Mouse (Mus musculus): ENCODE data around the gene Tas2r119. TPM values are rescaled to one million over a fixed set of nuclear protein-coding genes. Genes with fewer than 3 reads are reported as not detected.

The Tas2r119 gene
- polyA plus RNA-seq, 1 experiment from 2014 or later, result not detected

DNA sequence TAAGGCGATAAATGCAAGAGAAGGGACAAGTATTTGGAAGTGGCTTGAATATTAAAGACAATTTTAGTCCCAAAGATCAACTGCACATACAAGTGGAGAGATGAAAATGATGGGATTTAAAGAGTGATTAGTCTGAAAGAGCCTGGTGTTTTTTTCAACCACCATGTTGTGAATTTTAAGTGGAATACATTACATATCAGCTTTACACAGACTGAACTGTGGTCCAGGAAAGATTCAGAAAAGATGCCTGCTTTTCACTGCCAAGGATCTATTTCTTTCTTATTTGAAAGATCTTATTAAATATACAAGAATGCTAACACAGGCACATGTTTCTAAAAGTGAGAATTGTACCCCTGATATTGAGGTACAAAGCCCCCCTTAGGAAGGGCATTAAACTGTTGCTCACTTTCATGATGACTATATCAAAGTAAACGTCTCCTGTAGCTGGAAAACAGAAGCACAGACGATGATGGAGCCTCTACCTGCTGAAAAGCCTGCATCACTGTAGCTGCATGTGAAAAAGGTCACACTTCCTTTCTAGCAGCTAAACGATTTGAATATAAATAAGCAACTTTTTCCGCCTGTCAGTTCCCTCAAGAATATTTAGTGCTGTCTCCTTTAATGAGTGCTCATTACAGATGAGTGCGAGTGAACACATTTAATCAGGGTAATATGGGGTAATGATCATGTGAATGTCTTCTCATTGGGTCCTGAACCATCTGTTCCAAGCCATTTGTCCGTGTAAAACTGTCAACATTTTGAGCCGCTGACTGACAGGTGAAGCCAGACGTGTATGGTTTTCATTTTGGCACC lies 4.7 kb upstream of the Tas2r119 start:
- DNase-seq (ENCODE audit: low spot score) (no peak), ATAC-seq (replicated peaks; ENCODE audit: low FRiP score) (no peak)
- Histone ChIP-seq H3K36me3 (ENCODE audit: control insufficient read depth, insufficient read depth, low read length) (no peaks in the 10 kb centered on the region), H3K9me3 (ENCODE audit: control insufficient read depth, low read length) (no peaks in the 10 kb centered on the region), H3K4me1 (replicated peaks; ENCODE audit: control insufficient read depth, insufficient read depth, low read length) (no peaks in the 10 kb centered on the region), H3K9ac (ENCODE audit: low read depth, low read length) (no peak overlapping the region), H3K27me3 (replicated peaks; ENCODE audit: control insufficient read depth, insufficient read depth, low read length) (no peaks in the 10 kb centered on the region), H3K4me3 (ENCODE audit: low read depth, low read length) (no peak overlapping the region), H3K27ac (ENCODE audit: low read depth, low read length) (no peak overlapping the region), H3K4me2 (no peak overlapping the region)
- 77% methylated on average over 9 of the region's 9 CpGs for WGBS

GRCm38 (mm10) chr15:32172988-32173329 lies 4.1 kb upstream of the Tas2r119 start:
- H3K9ac ChIP-seq (ENCODE audit: low read depth, low read length), result no peak overlapping the region
- ATAC-seq (replicated peaks; ENCODE audit: low FRiP score), result no peak
- DNase-seq (ENCODE audit: low spot score), result no peak
- WGBS, result 75% methylated on average over 2 of the region's 2 CpGs
- H3K9me3 ChIP-seq (ENCODE audit: control insufficient read depth, low read length), result no peaks in the 10 kb centered on the region
- H3K4me2 ChIP-seq, result no peak overlapping the region
- no peaks in the 10 kb centered on the region for H3K4me1 ChIP-seq (replicated peaks; ENCODE audit: control insufficient read depth, insufficient read depth, low read length)
- no peaks in the 10 kb centered on the region for H3K27me3 ChIP-seq (replicated peaks; ENCODE audit: control insufficient read depth, insufficient read depth, low read length)
- H3K27ac ChIP-seq (ENCODE audit: low read depth, low read length), result no peak overlapping the region
- no peak overlapping the region for H3K4me3 ChIP-seq (ENCODE audit: low read depth, low read length)
- H3K36me3 ChIP-seq (ENCODE audit: control insufficient read depth, insufficient read depth, low read length), result no peaks in the 10 kb centered on the region

DNA sequence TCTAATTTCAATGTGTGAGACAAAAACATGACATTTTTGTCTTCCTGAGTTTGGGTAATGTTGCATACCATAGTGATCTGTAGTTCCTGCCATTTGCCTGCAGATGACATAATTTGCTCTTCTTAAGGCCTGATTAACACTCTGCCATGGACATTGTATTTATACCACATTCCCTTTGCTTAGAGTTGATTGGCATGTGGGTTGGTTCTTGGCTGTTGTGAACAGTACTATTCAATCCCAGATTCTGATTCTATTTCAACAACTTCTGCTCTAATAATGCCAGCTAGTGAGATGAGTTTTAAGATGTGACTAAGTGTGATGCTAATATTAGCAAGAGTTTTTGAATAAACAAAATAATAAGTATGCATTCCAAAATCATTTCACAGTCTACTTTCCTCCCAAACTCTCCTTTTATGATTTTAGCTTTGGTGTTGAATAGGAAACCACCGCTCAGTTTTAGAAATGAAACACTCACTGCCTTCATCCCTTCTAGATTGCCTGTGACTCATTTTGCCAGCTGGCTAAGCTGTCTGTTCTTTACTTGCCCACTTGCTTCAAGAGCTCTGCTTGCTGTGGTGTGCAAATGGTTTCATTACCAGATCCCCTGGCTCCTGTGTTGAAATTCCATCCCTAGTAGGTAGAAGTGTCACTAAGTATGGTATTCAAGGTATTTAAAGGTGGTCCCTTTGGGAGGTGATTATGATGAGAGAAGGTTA lies 3.1 kb downstream of the Tas2r119 start:
- Histone ChIP-seq H3K27me3 (replicated peaks; ENCODE audit: control insufficient read depth, insufficient read depth, low read length) (no peaks in the 10 kb centered on the region), H3K9me3 (ENCODE audit: control insufficient read depth, low read length) (no peaks in the 10 kb centered on the region), H3K4me2 (no peak overlapping the region), H3K9ac (ENCODE audit: low read depth, low read length) (no peak overlapping the region), H3K4me1 (replicated peaks; ENCODE audit: control insufficient read depth, insufficient read depth, low read length) (no peaks in the 10 kb centered on the region), H3K36me3 (ENCODE audit: control insufficient read depth, insufficient read depth, low read length) (no peaks in the 10 kb centered on the region), H3K27ac (ENCODE audit: low read depth, low read length) (no peak overlapping the region), H3K4me3 (ENCODE audit: low read depth, low read length) (no peak overlapping the region)
- DNase-seq (ENCODE audit: low spot score), result no peak
- 83% methylated on average over 1 of the region's 1 CpGs for WGBS
- no peak for ATAC-seq (replicated peaks; ENCODE audit: low FRiP score)

DNA sequence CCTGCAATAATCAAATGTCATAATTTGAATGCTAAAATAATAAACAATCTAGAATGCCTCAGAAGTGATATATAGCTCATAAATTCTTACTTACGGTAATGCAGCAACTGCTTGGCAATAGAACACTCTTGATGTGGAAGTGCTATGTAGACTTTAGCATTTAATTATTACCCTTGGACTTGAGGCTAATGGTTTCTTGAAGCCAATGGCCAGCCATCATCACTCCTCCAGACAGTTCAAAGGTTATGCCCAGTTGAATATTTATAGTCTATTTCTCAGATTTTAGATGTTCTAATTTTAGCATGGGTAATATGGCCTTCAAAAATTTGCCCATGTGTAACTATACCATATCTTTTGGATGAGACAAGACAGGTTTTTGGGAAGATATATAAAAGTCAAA lies 4.9 kb downstream of the Tas2r119 start:
- H3K36me3 ChIP-seq (ENCODE audit: control insufficient read depth, insufficient read depth, low read length), result no peaks in the 10 kb centered on the region
- no peaks in the 10 kb centered on the region for H3K9me3 ChIP-seq (ENCODE audit: control insufficient read depth, low read length)
- H3K9ac ChIP-seq (ENCODE audit: low read depth, low read length), result no peak overlapping the region
- 95% methylated on average over 1 of the region's 1 CpGs for WGBS
- no peak overlapping the region for H3K4me3 ChIP-seq (ENCODE audit: low read depth, low read length)
- DNase-seq (ENCODE audit: low spot score), result no peak
- no peak overlapping the region for H3K4me2 ChIP-seq
- H3K27ac ChIP-seq (ENCODE audit: low read depth, low read length), result no peak overlapping the region
- no peak for ATAC-seq (replicated peaks; ENCODE audit: low FRiP score)
- no peaks in the 10 kb centered on the region for H3K27me3 ChIP-seq (replicated peaks; ENCODE audit: control insufficient read depth, insufficient read depth, low read length)
- no peaks in the 10 kb centered on the region for H3K4me1 ChIP-seq (replicated peaks; ENCODE audit: control insufficient read depth, insufficient read depth, low read length)

DNA sequence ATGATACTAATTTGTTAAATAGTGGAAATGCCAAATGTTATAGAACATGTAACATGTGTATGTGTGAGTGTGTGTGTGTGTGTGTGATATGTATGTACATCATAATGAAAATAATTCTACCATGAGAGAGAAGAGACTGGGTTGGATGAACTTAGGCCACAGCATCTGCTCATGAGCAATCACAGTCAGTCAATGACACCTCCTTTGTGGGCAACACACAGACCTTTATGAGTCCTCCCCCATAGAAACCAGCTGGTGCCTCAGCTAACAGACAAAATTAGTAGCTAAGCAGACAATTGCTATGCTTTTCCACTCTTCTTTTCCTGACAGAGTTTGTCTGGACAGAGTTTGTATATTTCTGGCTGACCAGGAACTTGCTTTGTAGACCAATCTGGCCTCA lies 7.9 kb downstream of the Tas2r119 start:
- H3K4me3 ChIP-seq (ENCODE audit: low read depth, low read length), result no peak overlapping the region
- H3K27me3 ChIP-seq (replicated peaks; ENCODE audit: control insufficient read depth, insufficient read depth, low read length), result no peaks in the 10 kb centered on the region
- H3K4me1 ChIP-seq (replicated peaks; ENCODE audit: control insufficient read depth, insufficient read depth, low read length), result no peaks in the 10 kb centered on the region
- no peak for DNase-seq (ENCODE audit: low spot score)
- no peak overlapping the region for H3K4me2 ChIP-seq
- H3K9ac ChIP-seq (ENCODE audit: low read depth, low read length), result no peak overlapping the region
- no peak for ATAC-seq (replicated peaks; ENCODE audit: low FRiP score)
- H3K9me3 ChIP-seq (ENCODE audit: control insufficient read depth, low read length), result no peaks in the 10 kb centered on the region
- no peaks in the 10 kb centered on the region for H3K36me3 ChIP-seq (ENCODE audit: control insufficient read depth, insufficient read depth, low read length)
- no peak overlapping the region for H3K27ac ChIP-seq (ENCODE audit: low read depth, low read length)

- Histone ChIP-seq H3K4me2 (no peak overlapping the region), H3K4me1 (replicated peaks; ENCODE audit: control insufficient read depth, insufficient read depth, low read length) (no peaks in the 10 kb centered on the region), H3K27me3 (replicated peaks; ENCODE audit: control insufficient read depth, insufficient read depth, low read length) (no peaks in the 10 kb centered on the region), H3K9ac (ENCODE audit: low read depth, low read length) (no peak overlapping the region), H3K9me3 (ENCODE audit: control insufficient read depth, low read length) (no peaks in the 10 kb centered on the region), H3K27ac (ENCODE audit: low read depth, low read length) (no peak overlapping the region), H3K36me3 (ENCODE audit: control insufficient read depth, insufficient read depth, low read length) (no peaks in the 10 kb centered on the region), H3K4me3 (ENCODE audit: low read depth, low read length) (no peak overlapping the region)
- 72% methylated on average over 3 of the region's 3 CpGs for WGBS
- no peak for ATAC-seq (replicated peaks; ENCODE audit: low FRiP score)
- no peak for DNase-seq (ENCODE audit: low spot score)
These were observed 12.8 kb downstream of the Tas2r119 start for GRCm38 (mm10) chr15:32189879-32190278.

- H3K4me1 ChIP-seq (replicated peaks; ENCODE audit: control insufficient read depth, insufficient read depth, low read length), result no peaks in the 10 kb centered on the region
- H3K4me2 ChIP-seq, result no peak overlapping the region
- 71% methylated on average over 6 of the region's 6 CpGs for WGBS
- ATAC-seq (replicated peaks; ENCODE audit: low FRiP score), result no peak
- H3K9ac ChIP-seq (ENCODE audit: low read depth, low read length), result no peak overlapping the region
- H3K27ac ChIP-seq (ENCODE audit: low read depth, low read length), result no peak overlapping the region
- H3K36me3 ChIP-seq (ENCODE audit: control insufficient read depth, insufficient read depth, low read length), result no peaks in the 10 kb centered on the region
- no peaks in the 10 kb centered on the region for H3K27me3 ChIP-seq (replicated peaks; ENCODE audit: control insufficient read depth, insufficient read depth, low read length)
- DNase-seq (ENCODE audit: low spot score), result no peak
- no peaks in the 10 kb centered on the region for H3K9me3 ChIP-seq (ENCODE audit: control insufficient read depth, low read length)
- no peak overlapping the region for H3K4me3 ChIP-seq (ENCODE audit: low read depth, low read length)
These were observed 13.3 kb downstream of the Tas2r119 start for GRCm38 (mm10) chr15:32190436-32190835.

DNA sequence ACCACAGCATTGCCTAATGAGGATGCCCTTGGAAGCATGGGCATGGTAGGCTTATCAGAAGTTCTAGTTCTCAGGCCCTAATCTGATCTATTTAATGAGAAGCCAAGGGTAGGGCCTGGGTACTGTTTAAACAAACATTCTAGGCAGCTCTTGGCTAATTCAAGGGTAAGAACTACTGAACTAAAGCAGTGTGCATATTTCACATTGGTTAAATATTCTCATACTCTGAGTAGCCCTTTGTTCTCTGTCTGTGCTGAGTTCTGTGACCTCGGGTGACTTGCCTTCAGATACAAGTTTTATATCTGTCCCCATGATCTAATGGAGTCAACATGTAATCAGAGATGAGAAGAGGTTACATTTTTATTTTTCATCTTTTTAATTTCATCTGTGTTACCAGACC lies 15.9 kb downstream of the Tas2r119 start:
- Histone ChIP-seq H3K36me3 (ENCODE audit: control insufficient read depth, insufficient read depth, low read length) (no peaks in the 10 kb centered on the region), H3K4me2 (no peak overlapping the region), H3K27ac (ENCODE audit: low read depth, low read length) (no peak overlapping the region), H3K9me3 (ENCODE audit: control insufficient read depth, low read length) (no peaks in the 10 kb centered on the region), H3K4me3 (ENCODE audit: low read depth, low read length) (no peak overlapping the region), H3K9ac (ENCODE audit: low read depth, low read length) (no peak overlapping the region), H3K27me3 (replicated peaks; ENCODE audit: control insufficient read depth, insufficient read depth, low read length) (no peaks in the 10 kb centered on the region), H3K4me1 (replicated peaks; ENCODE audit: control insufficient read depth, insufficient read depth, low read length) (no peaks in the 10 kb centered on the region)
- no peak for ATAC-seq (replicated peaks; ENCODE audit: low FRiP score)
- WGBS, result 71% methylated on average over 1 of the region's 1 CpGs
- DNase-seq (ENCODE audit: low spot score), result no peak

DNA sequence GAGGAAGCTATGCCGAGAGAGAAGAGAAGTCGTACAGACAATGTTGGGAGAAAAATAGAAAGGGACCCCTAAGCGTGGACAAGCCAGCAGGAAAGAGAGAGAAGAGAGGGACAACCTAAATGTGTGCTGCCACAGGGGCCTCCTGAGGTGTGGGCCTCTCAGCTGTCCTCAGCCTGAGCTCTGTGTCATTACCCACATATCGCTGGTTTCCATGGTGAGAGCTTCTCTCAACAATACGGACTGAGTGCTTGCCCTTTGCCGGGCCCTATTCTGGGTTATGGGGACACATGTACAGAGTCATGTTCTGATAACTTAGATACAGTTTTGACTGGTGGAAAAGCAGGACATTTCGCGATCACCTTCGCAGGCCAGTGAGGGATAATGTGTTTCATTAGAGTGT lies 21.0 kb downstream of the Tas2r119 start:
- H3K27me3 ChIP-seq (replicated peaks; ENCODE audit: control insufficient read depth, insufficient read depth, low read length), result no peaks in the 10 kb centered on the region
- no peaks in the 10 kb centered on the region for H3K4me1 ChIP-seq (replicated peaks; ENCODE audit: control insufficient read depth, insufficient read depth, low read length)
- 80% methylated on average over 9 of the region's 9 CpGs for WGBS
- no peak overlapping the region for H3K4me2 ChIP-seq
- H3K27ac ChIP-seq (ENCODE audit: low read depth, low read length), result no peak overlapping the region
- ATAC-seq (replicated peaks; ENCODE audit: low FRiP score), result no peak
- H3K9ac ChIP-seq (ENCODE audit: low read depth, low read length), result no peak overlapping the region
- H3K36me3 ChIP-seq (ENCODE audit: control insufficient read depth, insufficient read depth, low read length), result no peaks in the 10 kb centered on the region
- no peaks in the 10 kb centered on the region for H3K9me3 ChIP-seq (ENCODE audit: control insufficient read depth, low read length)
- no peak for DNase-seq (ENCODE audit: low spot score)
- H3K4me3 ChIP-seq (ENCODE audit: low read depth, low read length), result no peak overlapping the region
